Mouse (Mus musculus) testis, adult 2 months (tissue): ENCODE measurements around the gene Gm20388.

Source experiments
- CTCF ChIP-seq: fragments of 200-500 bp; IDR thresholded peaks from 2 replicates; pipeline ENCODE4 v1.5.1; 2012; ENCODE audit warnings: low read depth, mild to moderate bottlenecking, inconsistent platforms, low read length, moderate library complexity; ENCODE audit not compliant: control insufficient read depth, insufficient read depth, insufficient replicate concordance
- POLR2A ChIP-seq: fragments of 200-500 bp; IDR thresholded peaks from 2 replicates; pipeline ENCODE4 v1.6.1; 2012; ENCODE audit warnings: low read depth, mild to moderate bottlenecking, inconsistent platforms, low read length, moderate library complexity; ENCODE audit not compliant: control insufficient read depth

- TF ChIP-seq CTCF (peak; percentile 75; the same call in 1 of the 2 replicates), POLR2A (no peak)
Observed at GRCm38 (mm10) chr8:122139784-122140183, 2229.1 kb downstream of the Gm20388 start.
